8 mouse cellular contexts compared by ENCODE assay signal in genomic region chr6:125039131-125039530, GRCm38 (mm10). TPM values are rescaled to one million over a fixed set of nuclear protein-coding genes. Genes with fewer than 3 reads are reported as not detected.
DNase-seq lines count a peak whose midpoint lies in the region; ATAC-seq and TF ChIP-seq lines count a peak whose summit lies in the region.

No protein-coding gene starts in this region.

- no peaks in the 10 kb centered on the region for H3K27me3 ChIP-seq in liver, adult 2 months (ENCODE audit: control insufficient read depth, insufficient read depth, low read length)
- H3K27me3 ChIP-seq in limb, embryonic 12.5 days: no peaks in the 10 kb centered on the region
- H3K27me3 ChIP-seq in neural tube, embryonic 14.5 days (ENCODE audit: control insufficient read depth, insufficient read depth, low read length): no peaks in the 10 kb centered on the region

- peak overlapping the region; percentile 54 for H3K4me2 ChIP-seq in limb, embryonic 12.5 days
- peak overlapping the region; percentile 51 for H3K4me2 ChIP-seq in neural tube, embryonic 14.5 days (ENCODE audit: low read depth, low read length)

- no peak for TF ChIP-seq CTCF in liver, adult 2 months (IDR thresholded peaks at IDR 0.05; ENCODE audit: low read depth, low read length)
- TF ChIP-seq CTCF in embryonic fibroblast, embryonic 13.5 days (IDR thresholded peaks at IDR 0.05; ENCODE audit: borderline replicate concordance, insufficient read depth, low read length): no peak

- peak overlapping the region; percentile 26; the same call in 1 of the 2 replicates for H3K9ac ChIP-seq in liver, adult 2 months (ENCODE audit: low read depth, low read length)
- peak overlapping the region; percentile 44 for H3K9ac ChIP-seq in limb, embryonic 12.5 days (replicated peaks)
- no peak overlapping the region for H3K9ac ChIP-seq in neural tube, embryonic 14.5 days (replicated peaks; ENCODE audit: low read depth, low read length)

- TF ChIP-seq POLR2A in liver, adult 2 months (IDR thresholded peaks at IDR 0.05; ENCODE audit: extremely low read depth, insufficient read depth, low read length): no peak
- no peak for TF ChIP-seq POLR2A in embryonic fibroblast, embryonic 13.5 days (IDR thresholded peaks at IDR 0.05; ENCODE audit: low read depth, low read length)

- 7% methylated on average over 8 of the region's 8 CpGs for WGBS in liver, adult 2 months
- 6% methylated on average over 8 of the region's 8 CpGs for WGBS in limb, embryonic 12.5 days
- 5% methylated on average over 8 of the region's 8 CpGs for WGBS in neural tube, embryonic 14.5 days

- peaks cover 3% of the 10 kb centered on the region; the same call in 1 of the 2 replicates for H3K79me2 ChIP-seq in liver, adult 2 months (ENCODE audit: control insufficient read depth, insufficient read depth, low read length)

- peak overlapping the region; percentile 27 for H3K27ac ChIP-seq in liver, adult 2 months (replicated peaks; ENCODE audit: insufficient read depth, low read depth, low read length)
- H3K27ac ChIP-seq in embryonic fibroblast, embryonic 13.5 days (ENCODE audit: insufficient read depth, low read length): peak overlapping the region; percentile 72
- H3K27ac ChIP-seq in limb, embryonic 12.5 days: peak overlapping the region; percentile 77
- no peak overlapping the region for H3K27ac ChIP-seq in neural tube, embryonic 14.5 days (ENCODE audit: low read depth, low read length)

- DNase-seq in liver, adult 2 months (ENCODE audit: extremely low read depth, low read depth, low spot score): no peak
- no peak for DNase-seq in liver
- no peak for DNase-seq in spleen, postnatal 36 days (ENCODE audit: low spot score in 2 of 2)
- no peak for DNase-seq in urinary bladder, adult 18-20 months (ENCODE audit: low spot score in 2 of 2)
- DNase-seq in yolk sac, embryonic 10.5 days (ENCODE audit: low spot score): no peak

- H3K4me1 ChIP-seq in liver, adult 2 months (ENCODE audit: control insufficient read depth, insufficient read depth, low read length): peaks cover 6% of the 10 kb centered on the region
- H3K4me1 ChIP-seq in embryonic fibroblast, embryonic 13.5 days (ENCODE audit: control insufficient read depth, insufficient read depth, low read length): no peaks in the 10 kb centered on the region; the same call in none of the 2 replicates
- peaks cover 11% of the 10 kb centered on the region for H3K4me1 ChIP-seq in limb, embryonic 12.5 days (replicated peaks)
- H3K4me1 ChIP-seq in neural tube, embryonic 14.5 days (ENCODE audit: control insufficient read depth, insufficient read depth, low read length): peaks cover 6% of the 10 kb centered on the region; the same call in 1 of the 2 replicates

- H3K9me3 ChIP-seq in limb, embryonic 12.5 days: no peaks in the 10 kb centered on the region
- H3K9me3 ChIP-seq in neural tube, embryonic 14.5 days (ENCODE audit: control insufficient read depth, low read length): no peaks in the 10 kb centered on the region

- ATAC-seq in limb, embryonic 12.5 days (ENCODE audit: insufficient number of reproducible peaks, insufficient read depth, low FRiP score, low TSS enrichment, low read depth): peak; percentile 15; the same call in 1 of the 2 replicates
- peak; percentile 19 for ATAC-seq in neural tube, embryonic 14.5 days (ENCODE audit: low read depth)

- peaks cover 20% of the 10 kb centered on the region for H3K36me3 ChIP-seq in liver, adult 2 months (ENCODE audit: control insufficient read depth, insufficient read depth, low read length)
- H3K36me3 ChIP-seq in limb, embryonic 12.5 days: peaks cover 59% of the 10 kb centered on the region
- peaks cover 27% of the 10 kb centered on the region for H3K36me3 ChIP-seq in neural tube, embryonic 14.5 days (ENCODE audit: control insufficient read depth, insufficient read depth, low read length)

- peak overlapping the region; percentile 48 for H3K4me3 ChIP-seq in liver, adult 2 months (ENCODE audit: insufficient read depth, low read depth, low read length)
- peak overlapping the region; percentile 34 for H3K4me3 ChIP-seq in embryonic fibroblast, embryonic 13.5 days (ENCODE audit: insufficient read depth, low read length)
- peak overlapping the region; percentile 64 for H3K4me3 ChIP-seq in limb, embryonic 12.5 days (replicated peaks)
- peak overlapping the region; percentile 51 for H3K4me3 ChIP-seq in neural tube, embryonic 14.5 days (ENCODE audit: low read depth, low read length)

RNA-seq across cellular contexts. Expression of gene Ing4, which starts 0.4 kb away (rescaled TPM):
- total RNA-seq in liver, adult 2 months (2014; rRNA removed): 15.8 and 16.3 TPM in 2 replicates
- polyA plus RNA-seq in liver, adult 2 months (2012; rRNA removed): 23.2 and 27.0 TPM in 2 replicates
- 48.3 and 52.2 TPM in 2 replicates for polyA plus RNA-seq in embryonic fibroblast, embryonic 13.5 days (2011; ENCODE audit: insufficient read length, low read depth, missing spikeins)
- 170 and 177 TPM in 2 replicates for polyA plus RNA-seq in limb, embryonic 12.5 days (2016; fragmentation: Nextera tagmentation; extraction: Ambion mirVana)
- polyA plus RNA-seq in neural tube, embryonic 14.5 days (2014; fragmentation: Nextera tagmentation; extraction: Ambion mirVana): 105 and 116 TPM in 2 replicates

RNA-seq across cellular contexts. Expression of gene Acrbp, which starts 10.4 kb away (rescaled TPM):
- total RNA-seq in liver, adult 2 months (2014; rRNA removed): 3.2 and 4.1 TPM in 2 replicates
- 6.6 and 7.8 TPM in 2 replicates for polyA plus RNA-seq in liver, adult 2 months (2012; rRNA removed)
- 2.5 and 5.4 TPM in 2 replicates for polyA plus RNA-seq in embryonic fibroblast, embryonic 13.5 days (2011; ENCODE audit: insufficient read length, low read depth, missing spikeins)
- 17.6 and 18.3 TPM in 2 replicates for polyA plus RNA-seq in limb, embryonic 12.5 days (2016; fragmentation: Nextera tagmentation; extraction: Ambion mirVana)
- 16.8 and 19.8 TPM in 2 replicates for polyA plus RNA-seq in neural tube, embryonic 14.5 days (2014; fragmentation: Nextera tagmentation; extraction: Ambion mirVana)

RNA-seq across cellular contexts. Expression of gene Lpar5, which starts 28.6 kb away (rescaled TPM):
- 0.27 TPM in 1 of 2 replicates, not detected in the other for total RNA-seq in liver, adult 2 months (2014; rRNA removed)
- 0.42 and 1.2 TPM in 2 replicates for polyA plus RNA-seq in liver, adult 2 months (2012; rRNA removed)
- polyA plus RNA-seq in embryonic fibroblast, embryonic 13.5 days (2011; ENCODE audit: insufficient read length, low read depth, missing spikeins): not detected in 2 replicates
- polyA plus RNA-seq in limb, embryonic 12.5 days (2016; fragmentation: Nextera tagmentation; extraction: Ambion mirVana): 0.18 and 0.20 TPM in 2 replicates
- polyA plus RNA-seq in neural tube, embryonic 14.5 days (2014; fragmentation: Nextera tagmentation; extraction: Ambion mirVana): 0.70 and 0.91 TPM in 2 replicates

RNA-seq across cellular contexts. Expression of gene Zfp384, which starts 30.2 kb away (rescaled TPM):
- 7.6 and 8.9 TPM in 2 replicates for total RNA-seq in liver, adult 2 months (2014; rRNA removed)
- polyA plus RNA-seq in liver, adult 2 months (2012; rRNA removed): 23.1 and 34.7 TPM in 2 replicates
- polyA plus RNA-seq in embryonic fibroblast, embryonic 13.5 days (2011; ENCODE audit: insufficient read length, low read depth, missing spikeins): 46.3 and 63.5 TPM in 2 replicates
- 18.5 and 24.7 TPM in 2 replicates for polyA plus RNA-seq in limb, embryonic 12.5 days (2016; fragmentation: Nextera tagmentation; extraction: Ambion mirVana)
- polyA plus RNA-seq in neural tube, embryonic 14.5 days (2014; fragmentation: Nextera tagmentation; extraction: Ambion mirVana): 12.3 and 16.5 TPM in 2 replicates

RNA-seq across cellular contexts. Expression of gene Pianp, which starts 42.6 kb away (rescaled TPM):
- 0.13 TPM in 1 of 2 replicates, not detected in the other for total RNA-seq in liver, adult 2 months (2014; rRNA removed)
- polyA plus RNA-seq in liver, adult 2 months (2012; rRNA removed): 0.77 and 1.4 TPM in 2 replicates
- polyA plus RNA-seq in embryonic fibroblast, embryonic 13.5 days (2011; ENCODE audit: insufficient read length, low read depth, missing spikeins): 1.9 TPM in 1 of 2 replicates, not detected in the other
- 5.0 and 5.8 TPM in 2 replicates for polyA plus RNA-seq in limb, embryonic 12.5 days (2016; fragmentation: Nextera tagmentation; extraction: Ambion mirVana)
- 41.3 and 62.3 TPM in 2 replicates for polyA plus RNA-seq in neural tube, embryonic 14.5 days (2014; fragmentation: Nextera tagmentation; extraction: Ambion mirVana)
